Mouse (Mus musculus) monocyte, adult 5-6 weeks (primary cell): ENCODE results near the gene Hcn1. TPM values are rescaled to one million over a fixed set of nuclear protein-coding genes. Genes with fewer than 3 reads are reported as not detected.

Source experiments
- ATAC-seq: fragments of 153-309, 156-312 bp; replicated peaks from 2 replicates; pipeline ENCODE4 v1.8.0; 2017; ENCODE audit warnings: mild to moderate bottlenecking; ENCODE audit not compliant: low TSS enrichment, insufficient number of reproducible peaks, severe bottlenecking, poor library complexity, low FRiP score
- total RNA-seq: library from RNA; stranded (forward); fragments of 200-1000, 200-491, 200-594 nt; gene quantifications from 3 replicates; pipeline ENCODE4 v1.2.3, GENCODE M21; 2017

Gene Hcn1
- 0.11 TPM in 1 of 3 replicates, not detected in the others for total RNA-seq

GRCm38 (mm10) chr13:117602181-117602580 lies at the start of gene Hcn1:
TSS of gene Hcn1 (plus strand) at chr13:117602320.
- no peak for ATAC-seq

GRCm38 (mm10) chr13:117567251-117567650 lies 34.9 kb upstream of the Hcn1 start:
- no peak for ATAC-seq

GRCm38 (mm10) chr13:117571747-117572146 lies 30.4 kb upstream of the Hcn1 start:
- no peak for ATAC-seq

GRCm38 (mm10) chr13:117594494-117595182 lies 7.5 kb upstream of the Hcn1 start:
- ATAC-seq = no peak

- ATAC-seq = no peak
Observed at GRCm38 (mm10) chr13:117595183-117595532, 7.0 kb upstream of the Hcn1 start.

GRCm38 (mm10) chr13:117601331-117601965 lies 672 bp upstream of the Hcn1 start:
- no peak for ATAC-seq

GRCm38 (mm10) chr13:117602617-117603358 lies 668 bp downstream of the Hcn1 start:
- ATAC-seq = no peak

- no peak for ATAC-seq
Observed at GRCm38 (mm10) chr13:117603421-117603820, 1.3 kb downstream of the Hcn1 start.

GRCm38 (mm10) chr13:117604073-117604472 lies 2.0 kb downstream of the Hcn1 start:
- no peak for ATAC-seq

- no peak for ATAC-seq
Observed at GRCm38 (mm10) chr13:117604971-117605750, 3.0 kb downstream of the Hcn1 start.

GRCm38 (mm10) chr13:117611881-117612280 lies 9.8 kb downstream of the Hcn1 start:
- no peak for ATAC-seq

- ATAC-seq = no peak
Observed at GRCm38 (mm10) chr13:117619544-117619943, 17.4 kb downstream of the Hcn1 start.

- ATAC-seq = no peak
Observed at GRCm38 (mm10) chr13:117657501-117657900, 55.4 kb downstream of the Hcn1 start.

- ATAC-seq = no peak
Observed at GRCm38 (mm10) chr13:117658414-117659175, 56.5 kb downstream of the Hcn1 start.

GRCm38 (mm10) chr13:117659511-117659910 lies 57.4 kb downstream of the Hcn1 start:
- no peak for ATAC-seq

GRCm38 (mm10) chr13:117662661-117663060 lies 60.5 kb downstream of the Hcn1 start:
- no peak for ATAC-seq

- ATAC-seq = no peak
Observed at GRCm38 (mm10) chr13:117669303-117669702, 67.2 kb downstream of the Hcn1 start.

- no peak for ATAC-seq
Observed at GRCm38 (mm10) chr13:117671851-117672250, 69.7 kb downstream of the Hcn1 start.
